Comparison of ENCODE assay signal across 10 mouse cellular contexts in genomic region chr13:31955171-31955570, GRCm38 (mm10).
DNase-seq lines count a peak whose midpoint lies in the region; ATAC-seq and TF ChIP-seq lines count a peak whose summit lies in the region.
"Had no signal": no experiment of that assay in that cellular context is flagged by ENCODE, and none has a peak within 500 bp of the region (broad histone marks: within the 10 kb centered on the region; RNA-seq: fewer than 3 reads in every experiment).

No protein-coding gene starts in this region.

- TF ChIP-seq CTCF in midbrain, postnatal 0 days (IDR thresholded peaks at IDR 0.05): no peak

- H3K4me2 ChIP-seq in hindbrain, embryonic 13.5 days: no peak overlapping the region
- H3K4me2 ChIP-seq in hindbrain, embryonic 11.5 days (replicated peaks; ENCODE audit: low read depth, low read length): no peak overlapping the region
- no peak overlapping the region for H3K4me2 ChIP-seq in midbrain, postnatal 0 days (ENCODE audit: low read depth, low read length, poor library complexity, severe bottlenecking)
- no peak overlapping the region for H3K4me2 ChIP-seq in midbrain, embryonic 13.5 days (replicated peaks)

- no peak overlapping the region for H3K27ac ChIP-seq in hindbrain, embryonic 13.5 days
- H3K27ac ChIP-seq in hindbrain, embryonic 11.5 days (ENCODE audit: low read depth, low read length): no peak overlapping the region
- no peak overlapping the region for H3K27ac ChIP-seq in midbrain, postnatal 0 days (ENCODE audit: low read depth, low read length)
- no peak overlapping the region for H3K27ac ChIP-seq in midbrain, embryonic 13.5 days

- H3K9ac ChIP-seq in hindbrain, embryonic 13.5 days: no peak overlapping the region
- H3K9ac ChIP-seq in hindbrain, embryonic 11.5 days (ENCODE audit: low read depth, low read length): no peak overlapping the region
- no peak overlapping the region for H3K9ac ChIP-seq in midbrain, postnatal 0 days (replicated peaks; ENCODE audit: low read length, poor library complexity, severe bottlenecking)
- no peak overlapping the region for H3K9ac ChIP-seq in midbrain, embryonic 13.5 days (replicated peaks)

- H3K9me3 ChIP-seq in hindbrain, embryonic 13.5 days: no peaks in the 10 kb centered on the region
- no peaks in the 10 kb centered on the region for H3K9me3 ChIP-seq in hindbrain, embryonic 11.5 days (ENCODE audit: control insufficient read depth, low read length)
- no peaks in the 10 kb centered on the region for H3K9me3 ChIP-seq in midbrain, postnatal 0 days (ENCODE audit: low read length)
- no peaks in the 10 kb centered on the region for H3K9me3 ChIP-seq in midbrain, embryonic 13.5 days

- H3K36me3 ChIP-seq in hindbrain, embryonic 13.5 days: no peaks in the 10 kb centered on the region
- H3K36me3 ChIP-seq in hindbrain, embryonic 11.5 days (ENCODE audit: control insufficient read depth, insufficient read depth, low read length): no peaks in the 10 kb centered on the region
- no peaks in the 10 kb centered on the region for H3K36me3 ChIP-seq in midbrain, postnatal 0 days (ENCODE audit: insufficient read depth, low read length)
- H3K36me3 ChIP-seq in midbrain, embryonic 13.5 days: no peaks in the 10 kb centered on the region

- no peak for DNase-seq in hindbrain, embryonic 11.5 days (ENCODE audit: low spot score)
- DNase-seq in midbrain, postnatal 0 days (ENCODE audit: low spot score): peak; percentile 17
- peak; percentile 54 for DNase-seq in brain, adult 2 months (ENCODE audit: low read depth, low spot score)
- peak; percentile 56 to 57 for DNase-seq in urinary bladder, postnatal 36 days (ENCODE audit: low spot score in 2 of 2)
- no peak for DNase-seq in retina, embryonic 14.5 days (ENCODE audit: low spot score)
- DNase-seq: cerebellum, postnatal 36 days; kidney, adult 8-10 months had no signal

- H3K27me3 ChIP-seq in hindbrain, embryonic 13.5 days: no peaks in the 10 kb centered on the region
- H3K27me3 ChIP-seq in hindbrain, embryonic 11.5 days (ENCODE audit: control insufficient read depth, insufficient read depth, low read length): no peaks in the 10 kb centered on the region
- H3K27me3 ChIP-seq in midbrain, postnatal 0 days (ENCODE audit: insufficient read depth, low read length): no peaks in the 10 kb centered on the region
- H3K27me3 ChIP-seq in midbrain, embryonic 13.5 days: no peaks in the 10 kb centered on the region

- WGBS in hindbrain, embryonic 13.5 days: 57% methylated on average over 7 of the region's 7 CpGs
- 47% methylated on average over 7 of the region's 7 CpGs for WGBS in hindbrain, embryonic 11.5 days
- 58% methylated on average over 7 of the region's 7 CpGs for WGBS in midbrain, postnatal 0 days
- WGBS in midbrain, embryonic 13.5 days: 64% methylated on average over 7 of the region's 7 CpGs

- H3K4me3 ChIP-seq in hindbrain, embryonic 13.5 days: no peak overlapping the region
- H3K4me3 ChIP-seq in hindbrain, embryonic 11.5 days (ENCODE audit: low read depth, low read length): no peak overlapping the region
- H3K4me3 ChIP-seq in midbrain, postnatal 0 days (ENCODE audit: low read depth, low read length): no peak overlapping the region
- H3K4me3 ChIP-seq in midbrain, embryonic 13.5 days (replicated peaks): no peak overlapping the region

- no peaks in the 10 kb centered on the region; the same call in 1 of the 2 replicates for H3K4me1 ChIP-seq in hindbrain, embryonic 13.5 days (replicated peaks)
- H3K4me1 ChIP-seq in hindbrain, embryonic 11.5 days (replicated peaks; ENCODE audit: control insufficient read depth, insufficient read depth, low read length): no peaks in the 10 kb centered on the region
- H3K4me1 ChIP-seq in midbrain, postnatal 0 days (ENCODE audit: insufficient read depth, low read length): no peaks in the 10 kb centered on the region
- no peaks in the 10 kb centered on the region for H3K4me1 ChIP-seq in midbrain, embryonic 13.5 days (replicated peaks)

- ATAC-seq in hindbrain, embryonic 13.5 days (ENCODE audit: low FRiP score): 0 out of 2 replicates have a peak, but pooled peaks have one; percentile 17
- ATAC-seq in hindbrain, embryonic 11.5 days (ENCODE audit: low FRiP score): no peak
- ATAC-seq in midbrain, postnatal 0 days (ENCODE audit: low FRiP score): no peak
- ATAC-seq in midbrain, embryonic 13.5 days: no peak
- ATAC-seq: midbrain, embryonic 16.5 days had no signal

Comparison
In these comparisons a context has a peak if more than half of its experiments do, and no peak if none do; other contexts are left out.
1. DNase-seq: peak in midbrain, postnatal 0 days (single experiment), brain, adult 2 months (single experiment) and urinary bladder, postnatal 36 days (2 of 2); none in hindbrain, embryonic 11.5 days (single experiment) and retina, embryonic 14.5 days (single experiment).